Mouse (Mus musculus): ENCODE results near the gene Clca4a. TPM values are rescaled to one million over a fixed set of nuclear protein-coding genes. Genes with fewer than 3 reads are reported as not detected.

Clca4a gene
- total RNA-seq, 2 experiments from 2014 or later = not detected

- Histone ChIP-seq H3K4me3 (no peak overlapping the region), H3K27ac (no peak overlapping the region)
- DNase-seq (ENCODE audit: low spot score in 2 of 2) = no peak
- TF ChIP-seq CTCF (conservative IDR thresholded peaks at IDR 0.05) = no peak
These were observed 41.8 kb downstream of the Clca4a start for GRCm38 (mm10) chr3:144933011-144933491.

GRCm38 (mm10) chr3:144932335-144932734 is 42.5 kb downstream of the Clca4a start, which contains the start of gene Clca4b:
Clca4b (minus strand) TSS chr3:144932529.
- H3K4me3 ChIP-seq = no peak within 1 kb of the TSS
- H3K27ac ChIP-seq = no peak within 1 kb of the TSS
- TF ChIP-seq CTCF (conservative IDR thresholded peaks at IDR 0.05) = no peak
- DNase-seq (ENCODE audit: low spot score in 2 of 2) = no peak

GRCm38 (mm10) chr3:144914014-144914413 is 60.8 kb downstream of the Clca4a start:
- no peak for TF ChIP-seq CTCF (conservative IDR thresholded peaks at IDR 0.05)

More at GRCm38 (mm10) chr3:144914014-144914413, 60.8 kb downstream of the Clca4a start:
- Histone ChIP-seq H3K27ac (no peak overlapping the region), H3K4me3 (no peak overlapping the region)
- no peak for DNase-seq (ENCODE audit: low spot score in 2 of 2)

Other genes with a start within 250 kb of the Clca4a start
- under 1 TPM; 0.12 to 0.13 TPM for gene Clca3a1, start 214.1 kb downstream of the Clca4a start, total RNA-seq (2021)
- gene Clca3a2, start 155.6 kb downstream of the Clca4a start, total RNA-seq (2021) = not detected
- gene Clca3b, start 125.7 kb downstream of the Clca4a start, total RNA-seq (2021) = not detected
- not detected for gene Clca4b, start 42.5 kb downstream of the Clca4a start, total RNA-seq (2021)
- gene Clca1, start 57.7 kb upstream of the Clca4a start, total RNA-seq (2021) = not detected
- not detected for gene Clca2, start 124.4 kb upstream of the Clca4a start, total RNA-seq (2021)
- 10 to 100 TPM; 18.0 to 25.9 TPM for gene Odf2l, start 143.5 kb upstream of the Clca4a start, total RNA-seq (2021)